Comparison of ENCODE assay signal across 18 mouse cellular contexts in genomic region chr7:91902503-91902902, GRCm38 (mm10).
A peak's percentile ranks its signal among the peaks of the same experiment; 100 is the strongest.
DNase-seq lines count a peak whose midpoint lies in the region; ATAC-seq and TF ChIP-seq lines count a peak whose summit lies in the region.
"Had no signal": no experiment of that assay in that cellular context is flagged by ENCODE, and none has a peak within 500 bp of the region (broad histone marks: within the 10 kb centered on the region; RNA-seq: fewer than 3 reads in every experiment).

No protein-coding gene starts in this region.

- no peak for DNase-seq in kidney, adult 18-20 months
- peak; percentile 8 for DNase-seq in lung, embryonic 14.5 days
- DNase-seq in lung, adult 2 months: no peak
- peak; percentile 28 for DNase-seq in adrenal gland, postnatal 14 days
- DNase-seq in left cerebral cortex, postnatal 10 days (ENCODE audit: extremely low spot score in 1 of 2, low spot score in 2 of 2): no peak
- DNase-seq: cerebellum, adult 11-12 months; cerebellum, postnatal 10 days; lung, postnatal 10 days; thymus, postnatal 14 days had no signal

- no peak overlapping the region for H3K4me2 ChIP-seq in kidney, embryonic 15.5 days
- H3K4me2 ChIP-seq in lung, embryonic 14.5 days: no peak overlapping the region
- H3K4me2 ChIP-seq in myocyte (ENCODE audit: low read depth): peak overlapping the region; percentile 2
- H3K4me2 ChIP-seq: embryonic facial prominence, embryonic 12.5 days; hindbrain, embryonic 15.5 days; midbrain, embryonic 11.5 days had no signal

- no peak overlapping the region for H3ac ChIP-seq in myocyte (ENCODE audit: control insufficient read depth, insufficient read length)

- H3K4me3 ChIP-seq in kidney, embryonic 15.5 days (replicated peaks): no peak overlapping the region
- no peak overlapping the region for H3K4me3 ChIP-seq in lung, embryonic 14.5 days (ENCODE audit: low read depth, low read length)
- H3K4me3 ChIP-seq in lung, adult 2 months (replicated peaks; ENCODE audit: extremely low read depth, low read depth, low read length): no peak overlapping the region
- no peak overlapping the region for H3K4me3 ChIP-seq in myocyte
- H3K4me3 ChIP-seq: embryonic facial prominence, embryonic 12.5 days; heart, embryonic 10.5 days; hindbrain, embryonic 15.5 days; layer of hippocampus, adult 2 months had no signal

- no peaks in the 10 kb centered on the region for H3K9me3 ChIP-seq in kidney, embryonic 15.5 days (replicated peaks)
- H3K9me3 ChIP-seq in lung, embryonic 14.5 days (ENCODE audit: low read depth, low read length): no peaks in the 10 kb centered on the region
- H3K9me3 ChIP-seq: embryonic facial prominence, embryonic 12.5 days; heart, embryonic 10.5 days; hindbrain, embryonic 15.5 days had no signal

- 0 out of 2 replicates have a peak, but pooled peaks cover 4% of the 10 kb centered on the region for H3K4me1 ChIP-seq in kidney, embryonic 15.5 days
- no peaks in the 10 kb centered on the region for H3K4me1 ChIP-seq in lung, embryonic 14.5 days (ENCODE audit: insufficient read depth)
- no peaks in the 10 kb centered on the region for H3K4me1 ChIP-seq in lung, adult 2 months (ENCODE audit: control insufficient read depth, insufficient read depth, low read length)
- H3K4me1 ChIP-seq: embryonic facial prominence, embryonic 12.5 days; heart, embryonic 10.5 days; hindbrain, embryonic 15.5 days had no signal

- H3K27me3 ChIP-seq in kidney, embryonic 15.5 days: no peaks in the 10 kb centered on the region
- H3K27me3 ChIP-seq in lung, embryonic 14.5 days (ENCODE audit: insufficient read depth, low read length): no peaks in the 10 kb centered on the region
- no peaks in the 10 kb centered on the region for H3K27me3 ChIP-seq in myocyte (ENCODE audit: control insufficient read depth, insufficient read depth, insufficient read length)
- H3K27me3 ChIP-seq: embryonic facial prominence, embryonic 12.5 days; hindbrain, embryonic 15.5 days had no signal

- H3K27ac ChIP-seq in kidney, embryonic 15.5 days: no peak overlapping the region
- H3K27ac ChIP-seq in lung, embryonic 14.5 days (ENCODE audit: low read depth): no peak overlapping the region
- H3K27ac ChIP-seq: embryonic facial prominence, embryonic 12.5 days; heart, embryonic 10.5 days; hindbrain, embryonic 15.5 days had no signal

- intact Hi-C loops in left cerebral cortex, postnatal 10 days (cut with DNase I): no loop called here

- 43% methylated on average over 2 of the region's 2 CpGs for WGBS in kidney, embryonic 15.5 days
- whole genome bisulfite sequencing in lung, embryonic 14.5 days: 41% methylated on average over 2 of the region's 2 CpGs
- WGBS in lung, adult 2 months: 39% methylated on average over 2 of the region's 2 CpGs

- TF ChIP-seq CTCF in lung, embryonic 14.5 days (IDR thresholded peaks at IDR 0.05; ENCODE audit: low read depth): no peak
- no peak for TF ChIP-seq CTCF in lung, adult 2 months (IDR thresholded peaks at IDR 0.05; ENCODE audit: insufficient read depth, low read length)

- no peak overlapping the region for H3K9ac ChIP-seq in kidney, embryonic 15.5 days
- no peak overlapping the region for H3K9ac ChIP-seq in lung, embryonic 14.5 days
- H3K9ac ChIP-seq: embryonic facial prominence, embryonic 12.5 days; hindbrain, embryonic 15.5 days had no signal

- no peaks in the 10 kb centered on the region for H3K36me3 ChIP-seq in kidney, embryonic 15.5 days
- no peaks in the 10 kb centered on the region for H3K36me3 ChIP-seq in lung, embryonic 14.5 days (ENCODE audit: insufficient read depth)
- H3K36me3 ChIP-seq in myocyte (ENCODE audit: control insufficient read depth, insufficient read depth): no peaks in the 10 kb centered on the region
- H3K36me3 ChIP-seq: embryonic facial prominence, embryonic 12.5 days; heart, embryonic 10.5 days; hindbrain, embryonic 15.5 days had no signal

- no peak for TF ChIP-seq POLR2A in lung, adult 2 months (IDR thresholded peaks at IDR 0.05; ENCODE audit: borderline replicate concordance, extremely low read depth, low read depth, low read length)
- TF ChIP-seq POLR2A in myocyte (IDR thresholded peaks at IDR 0.05; ENCODE audit: insufficient read length, low read depth): no peak

- peak; percentile 78 for ATAC-seq in kidney, embryonic 15.5 days (replicated peaks; ENCODE audit: low FRiP score)
- ATAC-seq in lung, embryonic 14.5 days (ENCODE audit: insufficient read depth): no peak
- ATAC-seq in erythroblast, adult 5-6 weeks (replicated peaks; ENCODE audit: low FRiP score, poor library complexity, severe bottlenecking): no peak
- ATAC-seq: forebrain, embryonic 14.5 days had no signal

- no peaks in the 10 kb centered on the region for H3K79me2 ChIP-seq in myocyte (ENCODE audit: control insufficient read depth, insufficient read depth)

TF ChIP-seq in myocyte, 11 proteins besides CTCF, POLR2A, EP300 and RAD21:
- TF ChIP-seq CEBPB (IDR thresholded peaks at IDR 0.05; ENCODE audit: insufficient read depth, poor library complexity, severe bottlenecking): no peak
- no peak for TF ChIP-seq TCF12 (IDR thresholded peaks at IDR 0.05; ENCODE audit: insufficient read depth, poor library complexity, severe bottlenecking)
- TF ChIP-seq MYOG (IDR thresholded peaks at IDR 0.05; ENCODE audit: control insufficient read depth in 1 of 3, insufficient read depth in 1 of 3, insufficient read length in 2 of 3, low read depth in 2 of 3): no peak
- TF ChIP-seq TCF3 (IDR thresholded peaks at IDR 0.05; ENCODE audit: insufficient read length, low read depth): no peak
- no peak for TF ChIP-seq REST (IDR thresholded peaks at IDR 0.05; ENCODE audit: insufficient read depth, insufficient read length)
- no peak for TF ChIP-seq USF1 (IDR thresholded peaks at IDR 0.05; ENCODE audit: low read depth)
- TF ChIP-seq POLR2AphosphoS2 (IDR thresholded peaks at IDR 0.05; ENCODE audit: insufficient read length, low read depth): no peak
- no peak for TF ChIP-seq MAX (IDR thresholded peaks at IDR 0.05; ENCODE audit: low read depth)
- no peak for TF ChIP-seq SRF (IDR thresholded peaks at IDR 0.05; ENCODE audit: control insufficient read depth, insufficient read length, low read depth)
TF ChIP-seq in myocyte: peak in this region for 0.

Comparison
In these comparisons a context has a peak if more than half of its experiments do, and no peak if none do; other contexts are left out.
1. DNase-seq: peak in lung, embryonic 14.5 days (single experiment) and adrenal gland, postnatal 14 days (single experiment); none in kidney, adult 18-20 months (single experiment), lung, adult 2 months (single experiment) and left cerebral cortex, postnatal 10 days (0 of 2).